Mouse (Mus musculus) brain, embryonic 14.5 days (tissue): Measurements from ENCODE around the gene Agpat3.

Source experiments
- CTCF ChIP-seq: fragments of 200-500 bp; IDR thresholded peaks from 2 replicates; pipeline ENCODE4 v1.5.1; 2012; ENCODE audit warnings: inconsistent platforms, mild to moderate bottlenecking, moderate library complexity, borderline replicate concordance; ENCODE audit not compliant: insufficient read depth, insufficient read length; ENCODE audit errors: extremely low read depth
- POLR2A ChIP-seq: fragments of 200-500 bp; IDR thresholded peaks from 2 replicates; pipeline ENCODE4 v1.6.1; 2012; ENCODE audit warnings: mild to moderate bottlenecking, inconsistent platforms, borderline replicate concordance; ENCODE audit not compliant: poor library complexity, insufficient read depth, insufficient read length, severe bottlenecking; ENCODE audit errors: extremely low read depth

DNA sequence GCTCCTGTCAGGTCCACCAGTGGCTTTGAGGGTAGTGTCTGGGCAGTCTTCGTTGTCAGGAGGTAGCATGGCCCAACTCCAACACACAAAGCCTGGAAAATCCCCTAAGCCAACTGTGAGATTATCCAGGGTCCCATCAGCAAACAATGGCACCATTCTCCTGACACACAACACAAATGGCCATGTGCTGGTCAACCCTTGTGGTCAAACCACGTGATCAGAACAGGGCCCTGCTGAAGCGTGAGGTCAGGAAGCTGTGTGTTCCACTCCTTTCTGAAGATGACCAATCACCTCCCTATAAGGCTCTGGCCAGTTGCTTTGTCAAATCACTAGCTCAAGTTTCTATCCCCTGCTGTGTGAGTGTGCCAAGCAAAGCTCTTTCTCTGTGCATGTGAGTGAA, 47.3 kb downstream of the Agpat3 start:
- TF ChIP-seq CTCF (no peak), POLR2A (no peak)
